Comparison of ENCODE assay signal across 24 mouse cellular contexts in the genomic region with DNA sequence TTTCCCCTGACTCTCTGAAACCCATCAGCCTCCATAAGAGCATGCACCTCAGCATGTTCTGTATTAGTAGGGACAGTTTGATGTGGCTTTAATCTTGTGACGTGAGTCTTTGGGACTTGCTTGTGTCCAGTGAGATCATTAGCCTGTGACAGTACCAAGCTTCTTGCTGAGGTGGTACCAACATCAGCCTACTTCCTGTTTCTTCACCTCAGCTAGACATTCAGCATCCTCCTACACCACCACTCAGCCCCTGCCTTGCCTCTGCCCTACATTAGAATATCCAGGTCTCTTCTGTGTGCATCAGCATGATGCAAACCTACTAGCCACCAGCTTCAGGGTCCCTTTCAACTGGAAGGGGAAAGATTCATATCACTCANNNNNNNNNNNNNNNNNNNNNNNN.
DNase-seq lines count a peak whose midpoint lies in the region; ATAC-seq and TF ChIP-seq lines count a peak whose summit lies in the region.
"Had no signal": no experiment of that assay in that cellular context is flagged by ENCODE, and none has a peak within 500 bp of the region (broad histone marks: within the 10 kb centered on the region; RNA-seq: fewer than 3 reads in every experiment).

No protein-coding gene starts in this region.

- no peak for TF ChIP-seq CTCF in lung, embryonic 14.5 days (IDR thresholded peaks at IDR 0.05; ENCODE audit: low read depth)

- WGBS in lung, embryonic 14.5 days, result 81% methylated on average over 1 of the region's 1 CpGs

- H3K27me3 ChIP-seq in lung, embryonic 14.5 days (ENCODE audit: insufficient read depth, low read length), result no peaks in the 10 kb centered on the region
- H3K27me3 ChIP-seq: heart, embryonic 13.5 days; hindbrain, embryonic 13.5 days; intestine, embryonic 15.5 days; kidney, embryonic 15.5 days; limb, embryonic 13.5 days; liver, embryonic 12.5 days; midbrain, embryonic 12.5 days; neural tube, embryonic 12.5 days had no signal

- no peak for ATAC-seq in lung, embryonic 14.5 days (ENCODE audit: insufficient read depth)
- peak; percentile 61 for ATAC-seq in megakaryocyte, adult 5-6 weeks (ENCODE audit: poor library complexity, severe bottlenecking)
- no peak for ATAC-seq in monocyte, adult 5-6 weeks (replicated peaks; ENCODE audit: insufficient number of reproducible peaks, low FRiP score, low TSS enrichment, poor library complexity, severe bottlenecking)
- ATAC-seq: forebrain, embryonic 16.5 days; liver, embryonic 12.5 days had no signal

- no peaks in the 10 kb centered on the region for H3K36me3 ChIP-seq in lung, embryonic 14.5 days (ENCODE audit: insufficient read depth)
- H3K36me3 ChIP-seq: embryonic facial prominence, embryonic 10.5 days; forebrain, embryonic 10.5 days; heart, embryonic 13.5 days; hindbrain, embryonic 13.5 days; intestine, embryonic 15.5 days; kidney, embryonic 15.5 days; limb, embryonic 13.5 days; liver, embryonic 12.5 days; midbrain, embryonic 12.5 days; neural tube, embryonic 12.5 days had no signal

- H3K27ac ChIP-seq in lung, embryonic 14.5 days (ENCODE audit: low read depth), result peak overlapping the region; percentile 65; the same call in 1 of the 2 replicates
- H3K27ac ChIP-seq: embryonic facial prominence, embryonic 10.5 days; forebrain, embryonic 10.5 days; heart, adult 2 months; heart, embryonic 13.5 days; hindbrain, embryonic 13.5 days; intestine, embryonic 15.5 days; kidney, embryonic 15.5 days; limb, embryonic 13.5 days; liver, embryonic 12.5 days; midbrain, embryonic 12.5 days; neural tube, embryonic 12.5 days had no signal

- H3K4me3 ChIP-seq in lung, embryonic 14.5 days (ENCODE audit: low read depth, low read length), result no peak overlapping the region
- H3K4me3 ChIP-seq: embryonic facial prominence, embryonic 10.5 days; forebrain, embryonic 10.5 days; heart, adult 2 months; heart, embryonic 13.5 days; hindbrain, embryonic 13.5 days; intestine, embryonic 15.5 days; kidney, embryonic 15.5 days; limb, embryonic 13.5 days; liver, embryonic 12.5 days; midbrain, embryonic 12.5 days; neural tube, embryonic 12.5 days had no signal

- no peak overlapping the region for H3K9ac ChIP-seq in lung, embryonic 14.5 days
- H3K9ac ChIP-seq: heart, embryonic 13.5 days; hindbrain, embryonic 13.5 days; intestine, embryonic 15.5 days; kidney, embryonic 15.5 days; limb, embryonic 13.5 days; liver, embryonic 12.5 days; midbrain, embryonic 12.5 days; neural tube, embryonic 12.5 days had no signal

- DNase-seq in lung, embryonic 14.5 days, result no peak
- DNase-seq in lung, postnatal 25 days (ENCODE audit: low spot score), result no peak
- DNase-seq in thymus, postnatal 14 days, result peak; percentile 50
- DNase-seq in thymus, postnatal 10 days (ENCODE audit: low spot score in 2 of 2), result no peak
- DNase-seq in thymus, postnatal 25 days, result peak; percentile 47
- no peak for DNase-seq in left cerebral cortex, adult 18-20 months (ENCODE audit: low spot score in 2 of 2)
- DNase-seq: cerebellum, adult 11 months; cerebellum, adult 9-11 months; gastrocnemius, postnatal 14 days; heart, adult 2 months; kidney, postnatal 36 days had no signal

- no peak overlapping the region for H3K4me2 ChIP-seq in lung, embryonic 14.5 days
- H3K4me2 ChIP-seq: heart, embryonic 13.5 days; hindbrain, embryonic 13.5 days; intestine, embryonic 15.5 days; kidney, embryonic 15.5 days; limb, embryonic 13.5 days; liver, embryonic 12.5 days; midbrain, embryonic 12.5 days; neural tube, embryonic 12.5 days had no signal

- H3K9me3 ChIP-seq in lung, embryonic 14.5 days (ENCODE audit: low read depth, low read length), result no peaks in the 10 kb centered on the region
- H3K9me3 ChIP-seq: embryonic facial prominence, embryonic 10.5 days; forebrain, embryonic 10.5 days; heart, embryonic 13.5 days; hindbrain, embryonic 13.5 days; intestine, embryonic 15.5 days; kidney, embryonic 15.5 days; limb, embryonic 13.5 days; liver, embryonic 12.5 days; midbrain, embryonic 12.5 days; neural tube, embryonic 12.5 days had no signal

- peaks cover 21% of the 10 kb centered on the region for H3K4me1 ChIP-seq in lung, embryonic 14.5 days (ENCODE audit: insufficient read depth)
- H3K4me1 ChIP-seq: hindbrain, embryonic 13.5 days; intestine, embryonic 15.5 days; neural tube, embryonic 12.5 days had no signal

Comparison
In these comparisons a context has a peak if more than half of its experiments do, and no peak if none do; other contexts are left out.
1. DNase-seq: peak in thymus, postnatal 14 days (single experiment) and thymus, postnatal 25 days (single experiment); none in lung, embryonic 14.5 days (single experiment), lung, postnatal 25 days (single experiment), thymus, postnatal 10 days (0 of 2) and left cerebral cortex, adult 18-20 months (0 of 2).